Mouse (Mus musculus): ENCODE measurements around the gene Bclaf1. TPM values are rescaled to one million over a fixed set of nuclear protein-coding genes. Genes with fewer than 3 reads are reported as not detected.

Bclaf1 gene
- polyA plus RNA-seq, 1 experiment, result 19.2 TPM

DNA sequence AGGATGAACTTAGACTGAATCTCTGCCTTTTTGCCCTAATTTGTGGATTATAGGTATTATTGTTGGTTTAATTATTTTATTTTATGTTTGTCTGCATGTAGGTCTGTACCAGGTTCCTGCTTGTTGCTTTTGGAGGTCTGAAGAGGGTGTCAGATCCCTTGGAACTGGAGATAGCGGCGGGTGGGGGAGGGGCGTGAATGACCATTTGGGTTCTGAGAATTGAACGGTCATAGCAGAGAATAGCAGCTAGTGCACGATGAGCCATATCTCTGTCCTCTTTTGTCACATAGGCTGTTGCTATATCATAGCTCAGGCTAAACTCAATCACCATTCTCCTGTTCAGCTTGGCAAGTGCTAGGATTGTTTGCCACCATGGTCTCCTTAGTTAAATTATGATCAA, 5.2 kb downstream of the Bclaf1 start:
- no peak overlapping the region for H3K4me3 ChIP-seq (ENCODE audit: insufficient read depth, poor library complexity, severe bottlenecking)
- no peaks in the 10 kb centered on the region for H3K27me3 ChIP-seq (ENCODE audit: control insufficient read depth, insufficient read depth, insufficient read length)
- H3K79me2 ChIP-seq (ENCODE audit: control insufficient read depth, insufficient read depth), result peaks cover 100% of the 10 kb centered on the region
- no peak overlapping the region for H3ac ChIP-seq (ENCODE audit: control insufficient read depth, insufficient read length, low read depth)
- peaks cover 69% of the 10 kb centered on the region for H3K36me3 ChIP-seq (ENCODE audit: control insufficient read depth, insufficient read depth)
- no peak for TF ChIP-seq USF1 (IDR thresholded peaks at IDR 0.05; ENCODE audit: low read depth)
- TF ChIP-seq MYOG (IDR thresholded peaks at IDR 0.05; ENCODE audit: control insufficient read depth, extremely low read depth, insufficient read length), result no peak
- no peak for TF ChIP-seq MAX (IDR thresholded peaks at IDR 0.05)
- TF ChIP-seq MYOD1 (IDR thresholded peaks at IDR 0.05; ENCODE audit: control insufficient read depth, insufficient read length, low read depth), result no peak
- no peak for TF ChIP-seq CTCF (IDR thresholded peaks at IDR 0.05; ENCODE audit: control insufficient read depth, insufficient read depth, insufficient read length)
- TF ChIP-seq FOSL1 (IDR thresholded peaks at IDR 0.05; ENCODE audit: insufficient read depth, low read length, poor library complexity, severe bottlenecking), result no peak
- no peak for TF ChIP-seq CEBPB (IDR thresholded peaks at IDR 0.05; ENCODE audit: low read depth)
- peaks cover 94% of the 10 kb centered on the region for H3K79me3 ChIP-seq (ENCODE audit: low read depth)

DNA sequence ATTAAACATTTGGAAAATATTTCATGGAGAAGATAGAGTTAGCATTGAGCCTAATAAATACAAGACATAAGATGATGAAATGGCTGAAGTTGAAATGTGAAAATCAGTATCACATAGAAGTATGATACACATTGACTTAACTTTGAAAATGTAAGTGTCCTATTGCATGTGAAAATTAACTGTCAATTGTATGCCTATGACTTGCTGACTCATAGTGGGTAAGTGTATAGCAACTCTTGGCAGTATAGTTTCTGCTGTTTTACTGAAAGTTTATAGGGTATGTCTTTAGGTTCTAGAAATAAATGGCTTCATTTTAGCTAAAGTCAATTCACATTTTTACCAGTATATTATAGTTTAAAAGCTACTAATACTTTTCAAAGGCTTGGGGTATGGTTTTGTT, 14.0 kb downstream of the Bclaf1 start:
- Histone ChIP-seq H3K4me3 (ENCODE audit: insufficient read depth, poor library complexity, severe bottlenecking) (no peak overlapping the region), H3K27me3 (ENCODE audit: control insufficient read depth, insufficient read depth, insufficient read length) (no peaks in the 10 kb centered on the region), H3K36me3 (ENCODE audit: control insufficient read depth, insufficient read depth) (peaks cover 100% of the 10 kb centered on the region), H3K79me2 (ENCODE audit: control insufficient read depth, insufficient read depth) (peaks cover 94% of the 10 kb centered on the region), H3ac (ENCODE audit: control insufficient read depth, insufficient read length, low read depth) (no peak overlapping the region), H3K79me3 (ENCODE audit: low read depth) (peaks cover 44% of the 10 kb centered on the region)
- TF ChIP-seq MYOD1 (IDR thresholded peaks at IDR 0.05; ENCODE audit: control insufficient read depth, insufficient read length, low read depth), result no peak
- TF ChIP-seq FOSL1 (IDR thresholded peaks at IDR 0.05; ENCODE audit: insufficient read depth, low read length, poor library complexity, severe bottlenecking), result no peak
- no peak for TF ChIP-seq MAX (IDR thresholded peaks at IDR 0.05)
- no peak for TF ChIP-seq CTCF (IDR thresholded peaks at IDR 0.05; ENCODE audit: control insufficient read depth, insufficient read depth, insufficient read length)
- no peak for TF ChIP-seq USF1 (IDR thresholded peaks at IDR 0.05; ENCODE audit: low read depth)
- no peak for TF ChIP-seq CEBPB (IDR thresholded peaks at IDR 0.05; ENCODE audit: low read depth)
- TF ChIP-seq MYOG (IDR thresholded peaks at IDR 0.05; ENCODE audit: control insufficient read depth, extremely low read depth, insufficient read length), result no peak

DNA sequence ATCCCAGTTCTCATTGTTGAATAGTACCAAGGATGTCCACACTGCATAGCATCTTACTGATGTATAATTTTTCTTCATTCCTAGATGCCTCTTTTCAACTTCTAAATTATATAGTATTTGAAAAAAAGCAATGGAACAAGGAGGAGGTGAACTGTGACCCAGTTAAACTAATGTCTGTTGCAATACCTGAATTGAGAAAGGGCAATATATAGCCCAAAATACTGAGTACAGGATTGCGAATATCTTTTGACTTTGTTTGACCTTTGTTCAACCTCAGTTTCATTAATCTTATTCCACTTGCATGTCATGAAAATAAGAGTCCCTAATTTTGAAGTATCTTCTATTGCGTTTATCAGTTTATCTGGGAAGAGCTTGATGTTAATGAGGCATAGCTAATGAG, 19.0 kb downstream of the Bclaf1 start:
- H3ac ChIP-seq (ENCODE audit: control insufficient read depth, insufficient read length, low read depth), result no peak overlapping the region
- H3K4me3 ChIP-seq (ENCODE audit: insufficient read depth, poor library complexity, severe bottlenecking), result no peak overlapping the region
- H3K27me3 ChIP-seq (ENCODE audit: control insufficient read depth, insufficient read depth, insufficient read length), result no peaks in the 10 kb centered on the region
- peaks cover 29% of the 10 kb centered on the region for H3K79me3 ChIP-seq (ENCODE audit: low read depth)
- TF ChIP-seq CTCF (IDR thresholded peaks at IDR 0.05; ENCODE audit: control insufficient read depth, insufficient read depth, insufficient read length), result no peak
- TF ChIP-seq MYOD1 (IDR thresholded peaks at IDR 0.05; ENCODE audit: control insufficient read depth, insufficient read length, low read depth), result no peak
- TF ChIP-seq USF1 (IDR thresholded peaks at IDR 0.05; ENCODE audit: low read depth), result no peak
- no peak for TF ChIP-seq FOSL1 (IDR thresholded peaks at IDR 0.05; ENCODE audit: insufficient read depth, low read length, poor library complexity, severe bottlenecking)
- no peak for TF ChIP-seq MYOG (IDR thresholded peaks at IDR 0.05; ENCODE audit: control insufficient read depth, extremely low read depth, insufficient read length)
- no peak for TF ChIP-seq MAX (IDR thresholded peaks at IDR 0.05)
- no peak for TF ChIP-seq CEBPB (IDR thresholded peaks at IDR 0.05; ENCODE audit: low read depth)
- H3K36me3 ChIP-seq (ENCODE audit: control insufficient read depth, insufficient read depth), result peaks cover 100% of the 10 kb centered on the region
- H3K79me2 ChIP-seq (ENCODE audit: control insufficient read depth, insufficient read depth), result peaks cover 84% of the 10 kb centered on the region

DNA sequence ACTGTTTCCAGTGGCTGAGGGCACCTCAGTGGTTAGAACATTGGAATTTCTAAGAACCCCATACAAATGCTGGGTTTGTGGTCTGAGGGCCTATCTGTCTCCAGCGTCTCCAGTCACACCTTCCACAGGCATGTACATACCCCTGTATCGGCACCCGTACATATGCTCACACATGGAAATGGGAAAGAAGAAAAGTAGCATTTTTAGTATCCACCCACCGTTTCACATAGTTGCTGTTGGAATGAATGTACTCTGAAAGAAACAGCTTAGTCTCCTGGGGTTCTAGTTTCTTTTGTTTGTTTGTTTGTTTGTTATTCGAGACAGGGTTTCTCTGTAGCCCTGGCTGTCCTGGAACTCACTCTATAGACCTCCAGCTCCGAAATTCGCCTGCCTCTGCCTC, 25.6 kb downstream of the Bclaf1 start:
- Histone ChIP-seq H3K4me3 (ENCODE audit: insufficient read depth, poor library complexity, severe bottlenecking) (no peak overlapping the region), H3ac (ENCODE audit: control insufficient read depth, insufficient read length, low read depth) (no peak overlapping the region), H3K36me3 (ENCODE audit: control insufficient read depth, insufficient read depth) (peaks cover 100% of the 10 kb centered on the region), H3K79me3 (ENCODE audit: low read depth) (peaks cover 16% of the 10 kb centered on the region), H3K27me3 (ENCODE audit: control insufficient read depth, insufficient read depth, insufficient read length) (no peaks in the 10 kb centered on the region), H3K79me2 (ENCODE audit: control insufficient read depth, insufficient read depth) (peaks cover 79% of the 10 kb centered on the region)
- TF ChIP-seq CTCF (IDR thresholded peaks at IDR 0.05; ENCODE audit: control insufficient read depth, insufficient read depth, insufficient read length) (no peak), CEBPB (IDR thresholded peaks at IDR 0.05; ENCODE audit: low read depth) (no peak), MAX (IDR thresholded peaks at IDR 0.05) (no peak), MYOD1 (IDR thresholded peaks at IDR 0.05; ENCODE audit: control insufficient read depth, insufficient read length, low read depth) (no peak)

DNA sequence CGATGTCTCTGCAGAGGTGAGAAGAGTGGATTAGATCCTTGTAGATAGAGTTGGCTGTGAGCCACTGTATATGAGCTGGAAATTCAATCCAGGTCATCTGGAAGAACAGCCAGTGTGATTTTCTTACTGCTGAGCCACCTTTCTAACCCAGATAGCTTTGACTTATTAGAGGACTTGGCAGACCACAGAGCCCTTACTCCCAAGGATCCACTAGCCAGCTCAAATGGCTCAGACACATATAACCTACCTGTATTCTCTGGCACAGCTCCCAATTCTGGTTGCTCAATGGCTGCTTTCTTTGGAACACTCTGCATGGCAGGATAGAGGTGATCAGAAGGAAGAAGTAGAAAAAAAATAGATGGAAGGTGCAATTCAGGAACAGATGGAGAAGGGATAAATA, 33.5 kb downstream of the Bclaf1 start:
- H3ac ChIP-seq (ENCODE audit: control insufficient read depth, insufficient read length, low read depth), result no peak overlapping the region
- no peak overlapping the region for H3K4me3 ChIP-seq (ENCODE audit: insufficient read depth, poor library complexity, severe bottlenecking)
- H3K79me2 ChIP-seq (ENCODE audit: control insufficient read depth, insufficient read depth), result peaks cover 28% of the 10 kb centered on the region
- TF ChIP-seq FOSL1 (IDR thresholded peaks at IDR 0.05; ENCODE audit: insufficient read depth, low read length, poor library complexity, severe bottlenecking), result no peak
- no peak for TF ChIP-seq CTCF (IDR thresholded peaks at IDR 0.05; ENCODE audit: control insufficient read depth, insufficient read depth, insufficient read length)
- no peak for TF ChIP-seq MYOD1 (IDR thresholded peaks at IDR 0.05; ENCODE audit: control insufficient read depth, insufficient read length, low read depth)
- TF ChIP-seq MYOG (IDR thresholded peaks at IDR 0.05; ENCODE audit: control insufficient read depth, extremely low read depth, insufficient read length), result no peak
- TF ChIP-seq MAX (IDR thresholded peaks at IDR 0.05), result no peak
- peaks cover 7% of the 10 kb centered on the region for H3K79me3 ChIP-seq (ENCODE audit: low read depth)
- peaks cover 61% of the 10 kb centered on the region for H3K36me3 ChIP-seq (ENCODE audit: control insufficient read depth, insufficient read depth)
- no peaks in the 10 kb centered on the region for H3K27me3 ChIP-seq (ENCODE audit: control insufficient read depth, insufficient read depth, insufficient read length)

Measured in C2C12 (cell line).